Mouse (Mus musculus) lung, embryonic 14.5 days (tissue): ENCODE measurements around the gene E130114P18Rik. TPM values are rescaled to one million over a fixed set of nuclear protein-coding genes. Genes with fewer than 3 reads are reported as not detected.
A peak's percentile ranks its signal among the peaks of the same experiment; 100 is the strongest.

ENCODE experiments used
- ATAC-seq: fragments of 200-750 bp; cut with Nextera tagmentation; 2 replicates; pipeline ENCODE4 v1.8.0; 2017; ENCODE audit warnings: mild to moderate bottlenecking, moderate TSS enrichment, moderate library complexity; ENCODE audit not compliant: insufficient read depth
- DNase-seq: peaks from one replicate; pipeline ENCODE4 v3.0.0-alpha.2; 2015
- H3K27ac ChIP-seq: fragments of 300-500 bp; sonication (generic); 2 replicates; pipeline ENCODE4 v1.5.1; 2014; ENCODE audit warnings: low read depth, mild to moderate bottlenecking, moderate library complexity
- H3K27me3 ChIP-seq: fragments of 300-500 bp; sonication (generic); 2 replicates; pipeline ENCODE4 v1.6.1; 2014; ENCODE audit warnings: low read length, control low read depth; ENCODE audit not compliant: insufficient read depth
- H3K36me3 ChIP-seq: fragments of 300-500 bp; sonication (generic); 2 replicates; pipeline ENCODE4 v1.6.1; 2014; ENCODE audit warnings: control low read depth; ENCODE audit not compliant: insufficient read depth
- H3K4me1 ChIP-seq: fragments of 300-500 bp; sonication (generic); 2 replicates; pipeline ENCODE4 v1.6.1; 2014; ENCODE audit warnings: antibody characterized with exemption, control low read depth; ENCODE audit not compliant: insufficient read depth
- H3K4me2 ChIP-seq: fragments of 300-500 bp; sonication (generic); 2 replicates; pipeline ENCODE4 v1.6.1; 2014; ENCODE audit warnings: mild to moderate bottlenecking
- H3K4me3 ChIP-seq: fragments of 300-500 bp; sonication (generic); 2 replicates; pipeline ENCODE4 v1.5.1; 2014; ENCODE audit warnings: low read depth, low read length
- H3K9ac ChIP-seq: fragments of 300-500 bp; sonication (generic); 2 replicates; pipeline ENCODE4 v1.6.1; 2014
- H3K9me3 ChIP-seq: fragments of 300-500 bp; sonication (generic); 2 replicates; pipeline ENCODE4 v1.6.1; 2016; ENCODE audit warnings: low read depth, low read length, control low read depth
- CTCF ChIP-seq: IDR thresholded peaks from 2 replicates; pipeline ENCODE4 v1.5.1; 2016; ENCODE audit warnings: antibody characterized with exemption, low read depth
- WGBS: fragments of 180-500 bp; shearing (Covaris S2); extraction: QIAGEN DNeasy Blood & Tissue Kit; methylation state at CpG from one replicate; pipeline ENCODE4 v1.1.7; 2014; 5-methylcytosine and 5-hydroxymethylcytosine counted together
- polyA plus RNA-seq: library from polyadenylated mRNA; unstranded; fragments of >200 nt; fragmentation: Nextera tagmentation; extraction: Ambion mirVana; gene quantifications from 2 replicates; pipeline ENCODE4 v1.2.1, GENCODE M21; 2014

E130114P18Rik gene
- polyA plus RNA-seq, 1 experiment from 2014 or later, result 0.84 TPM

DNA sequence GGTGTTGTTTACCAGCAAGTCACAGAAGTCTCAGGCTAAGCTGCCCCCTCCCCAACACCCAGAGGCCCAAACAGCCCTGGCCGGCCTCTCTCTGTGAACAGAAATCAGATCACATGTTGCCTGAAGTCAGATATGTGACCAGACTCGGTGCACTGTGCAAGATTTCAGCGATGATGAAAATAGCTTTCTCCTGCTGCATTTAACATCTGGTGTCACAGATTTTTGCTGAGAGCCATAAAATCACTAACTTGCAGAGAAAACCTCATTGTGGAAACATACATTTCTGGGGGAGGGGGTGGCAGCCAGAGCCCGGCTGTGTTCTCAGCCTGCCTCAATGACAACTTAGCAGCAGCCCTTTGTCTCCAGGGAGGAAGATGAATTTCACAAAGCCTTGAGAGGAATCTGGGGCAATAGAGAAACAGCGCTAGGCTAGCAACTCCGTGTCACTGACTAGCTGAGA is 142.6 kb downstream of the E130114P18Rik start:
- Histone ChIP-seq H3K36me3 (no peaks in the 10 kb centered on the region), H3K27me3 (no peaks in the 10 kb centered on the region), H3K9ac (no peak overlapping the region), H3K4me2 (no peak overlapping the region), H3K4me1 (no peaks in the 10 kb centered on the region), H3K9me3 (no peaks in the 10 kb centered on the region), H3K4me3 (no peak overlapping the region), H3K27ac (no peak overlapping the region)
- DNase-seq (no peak), ATAC-seq (no peak)
- no peak for TF ChIP-seq CTCF
- WGBS, result 43% methylated on average over 6 of the region's 6 CpGs

DNA sequence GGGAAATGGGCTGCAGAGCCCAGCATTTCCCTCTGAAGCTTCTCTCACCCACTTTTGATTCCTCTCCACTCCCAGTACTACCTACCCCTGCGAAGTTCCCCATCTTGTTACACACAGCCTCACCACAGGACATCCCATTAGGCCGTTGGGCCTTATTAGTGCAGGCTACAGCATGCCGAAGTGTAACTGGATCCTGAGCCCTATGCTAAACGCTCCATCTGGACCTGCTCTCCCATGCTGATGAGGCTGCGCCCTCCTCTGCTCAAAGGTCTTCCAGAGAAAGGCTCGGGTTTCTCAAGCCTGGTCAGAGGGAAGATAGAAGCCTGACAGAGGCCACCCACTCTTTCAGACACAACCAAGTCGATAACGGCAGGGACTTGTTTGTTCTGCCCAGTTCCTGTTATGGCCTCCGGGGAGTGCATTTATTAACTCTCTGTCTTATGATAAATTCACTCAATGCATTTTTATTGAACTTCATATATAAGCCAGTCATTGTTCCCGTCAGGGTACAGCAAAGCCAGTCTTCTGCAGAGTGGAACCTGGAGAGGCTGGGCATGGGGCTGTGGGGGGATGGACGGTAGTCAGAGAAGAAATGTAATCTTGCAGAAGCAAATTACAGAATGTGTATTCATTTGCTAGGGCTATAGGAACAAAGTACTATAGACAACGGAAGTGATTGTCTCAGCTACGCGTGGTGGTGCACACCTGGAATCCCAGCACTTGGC is 148.8 kb downstream of the E130114P18Rik start:
- H3K4me2 ChIP-seq, result no peak overlapping the region
- DNase-seq (peak; percentile 52), ATAC-seq (peak; percentile 62)
- peaks cover 19% of the 10 kb centered on the region; the same call in 1 of the 2 replicates for H3K4me1 ChIP-seq
- 28% methylated on average over 14 of the region's 14 CpGs for WGBS
- H3K27me3 ChIP-seq, result no peaks in the 10 kb centered on the region
- no peak for TF ChIP-seq CTCF
- H3K27ac ChIP-seq, result no peak overlapping the region
- no peak overlapping the region for H3K9ac ChIP-seq
- H3K36me3 ChIP-seq, result no peaks in the 10 kb centered on the region
- no peak overlapping the region for H3K4me3 ChIP-seq
- no peaks in the 10 kb centered on the region for H3K9me3 ChIP-seq

DNA sequence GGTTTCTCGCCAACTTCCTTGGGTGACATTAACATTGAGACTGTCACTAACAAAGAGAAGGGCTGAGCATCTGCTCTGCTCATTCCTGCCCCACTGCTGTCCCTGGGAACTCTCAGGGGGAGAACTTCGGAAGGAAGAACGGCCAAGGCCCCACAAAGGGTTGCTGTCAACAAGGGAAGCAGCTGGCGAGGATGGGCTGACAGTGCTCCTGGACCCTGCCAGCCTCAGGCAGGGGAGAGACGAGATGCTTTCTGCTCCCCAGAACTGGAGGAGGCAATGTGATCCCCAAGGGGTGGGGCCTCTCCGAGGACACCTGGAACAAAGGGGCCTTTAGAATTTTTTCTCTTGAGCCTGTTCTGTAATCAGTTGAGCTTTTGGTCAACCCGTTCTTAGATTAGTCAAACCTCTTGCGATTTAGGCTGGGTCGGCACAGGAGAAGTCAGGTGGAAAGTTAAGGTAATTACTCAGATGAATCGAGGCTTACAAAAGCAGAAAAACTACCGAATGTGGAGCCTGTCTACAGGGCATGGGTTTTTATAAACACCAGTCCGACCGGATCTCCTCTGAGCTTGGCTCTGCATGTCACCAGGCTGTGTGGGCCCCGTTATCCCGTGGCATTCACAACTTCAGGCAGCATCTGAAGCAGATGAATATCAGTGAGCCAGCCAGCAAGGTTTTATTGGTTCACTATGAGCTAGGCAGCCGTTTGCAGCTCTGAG is 151.7 kb downstream of the E130114P18Rik start:
- peaks cover 19% of the 10 kb centered on the region; the same call in 1 of the 2 replicates for H3K4me1 ChIP-seq
- no peak overlapping the region for H3K9ac ChIP-seq
- H3K36me3 ChIP-seq, result no peaks in the 10 kb centered on the region
- H3K4me2 ChIP-seq, result no peak overlapping the region
- no peaks in the 10 kb centered on the region for H3K27me3 ChIP-seq
- H3K27ac ChIP-seq, result no peak overlapping the region
- peak; percentile 17 for DNase-seq
- no peaks in the 10 kb centered on the region for H3K9me3 ChIP-seq
- no peak for TF ChIP-seq CTCF
- H3K4me3 ChIP-seq, result no peak overlapping the region
- peak; percentile 42; the same call in 1 of the 2 replicates for ATAC-seq
- 31% methylated on average over 16 of the region's 16 CpGs for WGBS

DNA sequence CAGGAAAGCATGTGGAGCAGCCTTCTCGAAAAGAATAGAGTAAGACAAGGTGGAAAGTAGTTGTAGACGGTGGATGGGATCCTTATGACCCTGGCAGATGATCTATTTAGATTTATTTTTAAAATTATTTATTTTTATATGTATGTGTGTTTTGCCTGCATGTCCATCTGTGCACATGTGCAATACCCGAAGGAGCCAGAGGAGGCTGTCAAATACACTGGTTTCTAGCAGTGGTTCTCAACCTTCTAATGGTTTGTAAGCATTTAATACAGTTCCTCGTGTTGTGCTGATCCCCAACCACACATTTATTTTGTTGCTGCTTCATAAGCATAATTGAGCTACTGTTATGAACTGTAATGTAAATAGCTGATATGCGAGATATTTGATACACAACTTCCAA is 154.7 kb downstream of the E130114P18Rik start:
- WGBS, result 72% methylated on average over 5 of the region's 5 CpGs
- Histone ChIP-seq H3K27ac (no peak overlapping the region), H3K4me1 (peaks cover 15% of the 10 kb centered on the region), H3K36me3 (no peaks in the 10 kb centered on the region), H3K9ac (no peak overlapping the region), H3K9me3 (no peaks in the 10 kb centered on the region), H3K4me2 (no peak overlapping the region), H3K4me3 (no peak overlapping the region), H3K27me3 (no peaks in the 10 kb centered on the region)
- peak; percentile 67 for TF ChIP-seq CTCF
- ATAC-seq (no peak), DNase-seq (peak; percentile 54)

DNA sequence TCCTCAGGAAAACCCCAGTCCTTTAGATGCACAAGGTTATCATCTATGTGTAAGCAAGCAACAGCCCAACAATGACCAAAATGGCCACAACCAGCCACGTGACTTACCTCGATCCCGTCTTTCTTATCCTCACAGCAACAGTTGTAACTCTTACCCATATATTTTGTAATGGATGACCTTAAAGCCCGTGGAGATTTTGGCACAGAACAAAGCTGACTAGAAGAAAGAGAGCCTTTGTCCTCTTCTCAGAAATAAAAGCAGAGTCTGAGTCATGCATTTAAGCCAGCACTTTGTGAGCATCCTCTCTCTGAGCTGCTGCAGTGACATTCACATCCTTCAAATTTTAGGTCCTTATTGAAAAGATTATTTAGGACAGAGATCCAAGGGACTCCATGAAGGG is 156.1 kb downstream of the E130114P18Rik start:
- H3K9me3 ChIP-seq, result no peaks in the 10 kb centered on the region
- H3K9ac ChIP-seq, result no peak overlapping the region
- ATAC-seq (no peak), DNase-seq (no peak)
- TF ChIP-seq CTCF, result no peak
- peaks cover 15% of the 10 kb centered on the region for H3K4me1 ChIP-seq
- H3K4me2 ChIP-seq, result no peak overlapping the region
- H3K4me3 ChIP-seq, result no peak overlapping the region
- H3K27me3 ChIP-seq, result no peaks in the 10 kb centered on the region
- H3K36me3 ChIP-seq, result no peaks in the 10 kb centered on the region
- no peak overlapping the region for H3K27ac ChIP-seq
- WGBS, result 79% methylated on average over 4 of the region's 4 CpGs

DNA sequence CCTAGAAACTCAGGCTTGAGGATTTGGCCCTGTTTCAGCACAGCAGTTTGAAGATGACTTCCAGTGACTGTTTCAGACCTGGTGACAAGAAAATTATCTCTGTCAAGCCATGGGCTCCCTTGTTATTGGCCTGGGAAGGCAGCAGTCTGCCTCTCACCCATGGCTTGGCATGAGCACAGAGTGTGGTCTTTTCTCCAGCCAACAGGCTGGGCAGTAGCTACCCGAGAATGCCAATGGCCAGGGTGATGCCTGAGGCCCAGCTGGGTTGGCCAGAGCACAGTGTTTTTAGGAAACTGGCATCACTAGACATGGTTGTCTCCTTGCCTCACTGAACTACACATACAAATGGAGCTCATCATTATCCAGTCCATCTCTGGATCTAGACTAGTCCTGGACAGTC is 157.5 kb downstream of the E130114P18Rik start:
- no peak for TF ChIP-seq CTCF
- DNase-seq, result no peak
- H3K9ac ChIP-seq, result no peak overlapping the region
- peaks cover 7% of the 10 kb centered on the region; the same call in 1 of the 2 replicates for H3K4me1 ChIP-seq
- no peak overlapping the region for H3K27ac ChIP-seq
- H3K36me3 ChIP-seq, result no peaks in the 10 kb centered on the region
- ATAC-seq, result no peak
- H3K4me2 ChIP-seq, result no peak overlapping the region
- H3K9me3 ChIP-seq, result no peaks in the 10 kb centered on the region
- no peaks in the 10 kb centered on the region for H3K27me3 ChIP-seq
- 92% methylated on average over 1 of the region's 1 CpGs for WGBS
- no peak overlapping the region for H3K4me3 ChIP-seq
